Mouse (Mus musculus): ENCODE measurements around the gene Kcnd3.

Gene Kcnd3

GRCm38 (mm10) chr3:105655031-105655585 lies 203.0 kb downstream of the Kcnd3 start:
- no peak for DNase-seq (ENCODE audit: low spot score)

- no peak for DNase-seq (ENCODE audit: low spot score)
Measured at GRCm38 (mm10) chr3:105660530-105660929, 208.4 kb downstream of the Kcnd3 start.

- DNase-seq (ENCODE audit: low spot score) = no peak
Measured at GRCm38 (mm10) chr3:105663043-105663442, 210.9 kb downstream of the Kcnd3 start.

GRCm38 (mm10) chr3:105665105-105665765 lies 213.1 kb downstream of the Kcnd3 start:
- no peak for DNase-seq (ENCODE audit: low spot score)

GRCm38 (mm10) chr3:105666996-105667523 lies 214.9 kb downstream of the Kcnd3 start:
- DNase-seq (ENCODE audit: low spot score) = no peak

GRCm38 (mm10) chr3:105668161-105668560 lies 216.0 kb downstream of the Kcnd3 start:
- no peak for DNase-seq (ENCODE audit: low spot score)

- no peak for DNase-seq (ENCODE audit: low spot score)
Measured at GRCm38 (mm10) chr3:105669776-105670175, 217.6 kb downstream of the Kcnd3 start.

- DNase-seq (ENCODE audit: low spot score) = no peak
Measured at GRCm38 (mm10) chr3:105670801-105671200, 218.7 kb downstream of the Kcnd3 start.

GRCm38 (mm10) chr3:105674595-105675218 lies 222.6 kb downstream of the Kcnd3 start:
- DNase-seq (ENCODE audit: low spot score) = peak; percentile 20

- DNase-seq (ENCODE audit: low spot score) = no peak
Measured at GRCm38 (mm10) chr3:105675932-105676331, 223.8 kb downstream of the Kcnd3 start.

GRCm38 (mm10) chr3:105680346-105680745 lies 228.2 kb downstream of the Kcnd3 start:
- DNase-seq (ENCODE audit: low spot score) = no peak

GRCm38 (mm10) chr3:105686394-105687323 lies 234.5 kb downstream of the Kcnd3 start:
- no peak for DNase-seq (ENCODE audit: low spot score)

- peak; percentile 92 for DNase-seq (ENCODE audit: low spot score)
Measured at GRCm38 (mm10) chr3:105687324-105688060, 235.4 kb downstream of the Kcnd3 start, which contains the start of gene Ddx20. Gene Ddx20, minus strand, starts transcription at chr3:105687574.

- no peak for DNase-seq (ENCODE audit: low spot score)
Measured at GRCm38 (mm10) chr3:105688536-105688935, 236.4 kb downstream of the Kcnd3 start.

- DNase-seq (ENCODE audit: low spot score) = no peak
Measured at GRCm38 (mm10) chr3:105693327-105694080, 241.4 kb downstream of the Kcnd3 start.

GRCm38 (mm10) chr3:105695476-105696386 lies 243.6 kb downstream of the Kcnd3 start:
- no peak for DNase-seq (ENCODE audit: low spot score)

GRCm38 (mm10) chr3:105696387-105697147 lies 244.4 kb downstream of the Kcnd3 start:
- DNase-seq (ENCODE audit: low spot score) = no peak

- DNase-seq (ENCODE audit: low spot score) = no peak
Measured at GRCm38 (mm10) chr3:105697148-105697441, 245.0 kb downstream of the Kcnd3 start.

GRCm38 (mm10) chr3:105698311-105698710 lies 246.2 kb downstream of the Kcnd3 start:
- no peak for DNase-seq (ENCODE audit: low spot score)

Data from ovary, postnatal 36 days (tissue).